10 mouse cellular contexts compared by ENCODE assay signal in the genomic region with DNA sequence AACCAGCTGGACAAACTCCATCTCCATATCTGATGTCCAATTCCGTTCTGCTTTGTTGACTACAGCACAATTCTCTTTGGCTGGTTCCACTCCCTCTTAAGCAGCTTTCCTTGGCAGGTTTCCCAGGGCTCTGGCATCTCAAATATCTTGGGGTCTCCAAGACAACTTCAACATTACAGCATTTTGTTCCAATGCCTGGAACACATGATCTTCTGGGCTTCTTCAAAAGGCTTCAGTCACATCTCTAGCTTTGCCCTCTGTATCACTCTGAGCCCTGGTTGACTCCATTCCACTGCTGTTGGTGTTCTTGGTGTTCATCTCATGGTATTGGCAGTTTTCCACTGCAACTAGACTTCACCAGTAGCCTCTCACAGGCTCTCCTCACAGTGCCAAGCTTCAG. TPM values are rescaled to one million over a fixed set of nuclear protein-coding genes. Genes with fewer than 3 reads are reported as not detected.
A peak's percentile ranks its signal among the peaks of the same experiment; 100 is the strongest.
DNase-seq lines count a peak whose midpoint lies in the region; ATAC-seq and TF ChIP-seq lines count a peak whose summit lies in the region.
"Had no signal": no experiment of that assay in that cellular context is flagged by ENCODE, and none has a peak within 500 bp of the region (broad histone marks: within the 10 kb centered on the region; RNA-seq: fewer than 3 reads in every experiment).

No protein-coding gene starts in this region.

- H3K9ac ChIP-seq in embryonic facial prominence, embryonic 15.5 days = no peak overlapping the region
- no peak overlapping the region for H3K9ac ChIP-seq in lung, postnatal 0 days (replicated peaks; ENCODE audit: low read depth)
- H3K9ac ChIP-seq: midbrain, embryonic 12.5 days had no signal

- intact Hi-C loops in left cerebral cortex, postnatal 4 days (cut with DNase I) = loop anchor here (10.0 kb wide), 1 partner anchor 526 kb away; no protein-coding TSS in a partner anchor
- intact Hi-C loops in heart, postnatal 25 days (cut with DNase I) = loop anchor here (5.0 kb wide), 1 partner anchor 223 kb away; no protein-coding TSS in a partner anchor

- no peaks in the 10 kb centered on the region for H3K27me3 ChIP-seq in embryonic facial prominence, embryonic 15.5 days
- H3K27me3 ChIP-seq in lung, postnatal 0 days (replicated peaks; ENCODE audit: insufficient read depth, low read length) = no peaks in the 10 kb centered on the region
- H3K27me3 ChIP-seq: midbrain, embryonic 12.5 days had no signal

- 0 out of 2 replicates have a peak, but pooled peaks cover 5% of the 10 kb centered on the region for H3K4me1 ChIP-seq in embryonic facial prominence, embryonic 15.5 days
- peaks cover 5% of the 10 kb centered on the region; the same call in 1 of the 2 replicates for H3K4me1 ChIP-seq in lung, postnatal 0 days (ENCODE audit: insufficient read depth, low read depth, low read length)
- H3K4me1 ChIP-seq: midbrain, embryonic 12.5 days had no signal

- WGBS in embryonic facial prominence, embryonic 15.5 days = 41% methylated on average over 1 of the region's 1 CpGs
- WGBS in lung, postnatal 0 days = 24% methylated on average over 1 of the region's 1 CpGs

- no peak overlapping the region for H3K4me2 ChIP-seq in embryonic facial prominence, embryonic 15.5 days (replicated peaks)
- H3K4me2 ChIP-seq in lung, postnatal 0 days (replicated peaks; ENCODE audit: low read depth, low read length) = no peak overlapping the region
- H3K4me2 ChIP-seq: midbrain, embryonic 12.5 days had no signal

- ATAC-seq in embryonic facial prominence, embryonic 15.5 days (ENCODE audit: insufficient number of reproducible peaks, low FRiP score, low TSS enrichment, low read depth) = no peak
- ATAC-seq in lung, postnatal 0 days = peak; percentile 80
- ATAC-seq in activated CD4-positive, CD25-positive, alpha-beta regulatory T cell, adult 4 months = no peak

- peak; percentile 62 for DNase-seq in left cerebral cortex, postnatal 4 days
- no peak for DNase-seq in left cerebral cortex, adult 8-10 months (ENCODE audit: low spot score in 2 of 2)
- DNase-seq in heart, postnatal 25 days (ENCODE audit: low spot score) = peak; percentile 16
- DNase-seq in lung, postnatal 0 days (ENCODE audit: low spot score) = peak; percentile 87
- no peak for DNase-seq in left cerebral cortex, adult 11 months (ENCODE audit: low spot score)
- no peak for DNase-seq in right cerebral cortex, adult 18-20 months

- no peaks in the 10 kb centered on the region for H3K36me3 ChIP-seq in embryonic facial prominence, embryonic 15.5 days
- H3K36me3 ChIP-seq in lung, postnatal 0 days (ENCODE audit: insufficient read depth, low read length) = no peaks in the 10 kb centered on the region
- H3K36me3 ChIP-seq: midbrain, embryonic 12.5 days had no signal

- H3K27ac ChIP-seq in embryonic facial prominence, embryonic 15.5 days (replicated peaks) = peak overlapping the region; percentile 65; the same call in 1 of the 2 replicates
- H3K27ac ChIP-seq in lung, postnatal 0 days (ENCODE audit: low read length) = peak overlapping the region; percentile 55; the same call in 1 of the 2 replicates
- H3K27ac ChIP-seq: midbrain, embryonic 12.5 days had no signal

- no peak for TF ChIP-seq CTCF in lung, postnatal 0 days (IDR thresholded peaks at IDR 0.05)

- no peak for TF ChIP-seq EP300 in lung, postnatal 0 days (IDR thresholded peaks at IDR 0.05)

- no peaks in the 10 kb centered on the region for H3K9me3 ChIP-seq in embryonic facial prominence, embryonic 15.5 days (replicated peaks)
- no peaks in the 10 kb centered on the region for H3K9me3 ChIP-seq in lung, postnatal 0 days (ENCODE audit: low read length)
- H3K9me3 ChIP-seq: midbrain, embryonic 12.5 days had no signal

- no peak overlapping the region for H3K4me3 ChIP-seq in embryonic facial prominence, embryonic 15.5 days (replicated peaks)
- H3K4me3 ChIP-seq in lung, postnatal 0 days (ENCODE audit: low read depth, low read length) = no peak overlapping the region
- H3K4me3 ChIP-seq: erythroblast, embryonic 14.5 days; midbrain, embryonic 12.5 days had no signal

RNA-seq across cellular contexts. Expression of a gene that starts 7.7 kb away (rescaled TPM):
- total RNA-seq in left cerebral cortex, postnatal 4 days (2021) = 10 to 100 TPM; 34.2 to 37.9 TPM
- 10 to 100 TPM; 35.2 to 42.5 (median 37.9) TPM for total RNA-seq in left cerebral cortex, adult 8-10 months (2022)
- 29.9 and 33.1 TPM in 2 replicates for polyA plus RNA-seq in embryonic facial prominence, embryonic 15.5 days (2015; fragmentation: Nextera tagmentation; extraction: Ambion mirVana)
- 10 to 100 TPM; 15.8 to 17.9 TPM for total RNA-seq in heart, postnatal 25 days (2021)
- 28.3 and 30.1 TPM in 2 replicates for polyA plus RNA-seq in lung, postnatal 0 days (2015; fragmentation: Nextera tagmentation; extraction: Ambion mirVana)
- 100 to 1,000 TPM; 180 to 208 TPM for polyA plus RNA-seq in activated CD4-positive, CD25-positive, alpha-beta regulatory T cell, adult 4 months (2017; shearing (Covaris generic))

Comparison
In these comparisons a context has a peak if more than half of its experiments do, and no peak if none do; other contexts are left out.
1. DNase-seq: peak in left cerebral cortex, postnatal 4 days (single experiment), heart, postnatal 25 days (single experiment) and lung, postnatal 0 days (single experiment); none in left cerebral cortex, adult 8-10 months (0 of 2), left cerebral cortex, adult 11 months (single experiment) and right cerebral cortex, adult 18-20 months (single experiment).